Mouse (Mus musculus) bone marrow, adult 2 months (tissue): Measurements from ENCODE around the gene Tmem11.

Experiments
- CTCF ChIP-seq: fragments of 200-500 bp; IDR thresholded peaks from 2 replicates; pipeline ENCODE4 v1.5.1; 2011; ENCODE audit warnings: low read length, control low read depth; ENCODE audit not compliant: control insufficient read depth, insufficient read depth
- POLR2A ChIP-seq: fragments of 200-500 bp; IDR thresholded peaks from 2 replicates; pipeline ENCODE4 v1.6.1; 2011; ENCODE audit warnings: low read depth, mild to moderate bottlenecking, control low read depth, low read length, borderline replicate concordance; ENCODE audit not compliant: control insufficient read depth

DNA sequence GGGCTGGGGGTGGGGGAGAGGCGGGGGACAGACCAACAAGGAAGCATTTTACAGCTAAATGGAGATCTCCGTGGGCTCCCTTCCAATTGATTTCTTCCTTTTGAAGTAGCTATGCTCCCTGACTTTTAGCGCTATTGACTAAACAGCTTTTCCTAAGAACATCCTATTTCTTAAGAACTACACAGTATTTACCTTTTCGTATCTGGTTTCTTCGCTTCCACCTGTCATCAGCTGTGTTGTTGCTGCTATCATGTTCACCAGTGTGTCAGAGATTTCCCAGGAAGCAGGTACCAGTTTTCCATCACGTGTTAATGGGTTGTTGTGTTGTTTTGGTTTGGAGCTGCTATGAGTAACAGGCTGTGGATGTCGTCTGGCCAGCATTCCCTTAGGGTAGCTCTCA is 35.4 kb upstream of the Tmem11 start, which contains the start of gene Natd1:
- TF ChIP-seq CTCF (no peak), POLR2A (no peak)
